Mouse (Mus musculus): ENCODE data around the gene Gm9732. TPM values are rescaled to one million over a fixed set of nuclear protein-coding genes. Genes with fewer than 3 reads are reported as not detected.

The Gm9732 gene
- not detected for polyA plus RNA-seq (2014; fragmentation: Illumina TruSeq; extraction: RNeasy Lipid Tissue Mini Kit (QIAGEN cat#74804); ENCODE audit: low read depth, low replicate concordance)

DNA sequence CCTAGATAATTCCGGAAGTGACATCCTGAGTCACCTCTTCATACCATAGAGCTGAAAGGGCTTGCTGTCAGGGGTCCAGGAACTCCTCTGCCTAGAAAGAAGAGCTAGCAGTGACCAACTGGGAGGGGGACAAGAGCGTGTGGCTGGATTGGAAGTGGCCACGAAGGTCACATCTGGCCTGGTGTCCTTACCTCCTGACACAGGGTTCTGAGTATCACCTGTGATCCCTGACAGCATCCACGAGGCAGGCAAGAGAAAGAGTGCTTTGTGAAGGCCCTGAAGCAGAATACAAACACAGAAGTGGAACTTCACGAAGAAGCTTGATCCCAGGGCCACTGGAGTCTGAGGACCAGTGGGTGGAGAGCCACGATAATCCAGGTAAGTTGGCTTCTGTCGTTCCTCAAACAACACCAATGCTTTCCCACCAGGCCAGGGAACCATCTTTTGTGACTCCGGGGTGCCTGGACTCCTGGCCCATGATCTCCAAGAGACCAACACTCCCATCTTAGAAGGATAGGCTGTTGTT, at the start of gene Gm9732:
Gm9732 (plus strand) TSS at position 51 of the 526 bp plus-strand sequence.

GRCm38 (mm10) chr14:43235204-43235603, 39.6 kb upstream of the Gm9732 start, which contains the start of gene Gm8122:
Gm8122 (minus strand) TSS chr14:43235304.

GRCm38 (mm10) chr14:43258349-43258748, 16.5 kb upstream of the Gm9732 start, which contains the start of gene Gm8126:
Gm8126 (plus strand) TSS chr14:43258649.

DNA sequence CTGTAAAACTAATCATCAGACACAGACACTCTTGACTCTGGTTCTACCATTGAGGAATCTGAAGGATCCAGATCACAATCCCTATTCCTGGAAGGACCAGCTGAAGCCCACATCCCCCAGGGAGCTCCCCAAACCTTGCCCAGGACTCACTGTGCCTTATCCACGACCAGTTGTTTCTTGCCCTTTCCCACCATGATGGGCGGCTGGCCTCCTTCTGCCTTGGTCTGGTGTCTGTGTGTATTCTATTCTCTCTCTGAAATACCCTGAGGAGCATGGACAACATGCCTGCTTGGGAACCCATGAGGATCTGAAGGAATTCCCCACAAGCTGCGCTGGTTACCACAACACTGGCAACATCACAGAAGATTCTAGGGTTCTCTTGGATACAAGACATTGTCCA, 18.7 kb downstream of the Gm9732 start, which contains the start of gene Gm8127:
Gm8127 (minus strand) TSS at position 330 of the 400 bp plus-strand sequence.

DNA sequence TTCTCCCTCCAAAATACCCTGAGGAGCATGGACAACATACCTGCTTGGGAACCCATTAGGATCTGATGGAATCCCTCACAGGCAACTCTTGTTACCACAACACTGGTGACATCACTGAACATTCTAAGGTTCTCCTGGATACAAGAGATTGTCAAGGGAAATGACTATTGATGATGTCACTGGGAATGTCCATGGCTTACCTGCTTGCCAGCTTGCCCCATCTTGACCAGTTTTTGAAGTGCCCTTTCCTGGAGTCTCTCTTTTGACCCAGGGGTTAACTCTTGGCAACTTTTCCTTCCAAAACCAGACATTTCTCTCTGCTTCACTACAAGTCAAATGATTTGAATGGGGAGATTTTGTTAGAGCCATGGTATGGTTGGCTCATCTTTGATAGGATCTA, 72.9 kb downstream of the Gm9732 start, which contains the start of gene 1700001F09Rik:
1700001F09Rik (minus strand) TSS at position 101 of the 400 bp plus-strand sequence.

Other genes starting within 250 kb of the Gm9732 start
- not detected for gene Gm8094, start 198.4 kb upstream of the Gm9732 start, polyA plus RNA-seq (2014; fragmentation: Illumina TruSeq; extraction: RNeasy Lipid Tissue Mini Kit (QIAGEN cat#74804); ENCODE audit: low read depth, low replicate concordance)
- not detected for gene Gm8104, start 174.4 kb upstream of the Gm9732 start, polyA plus RNA-seq (2014; fragmentation: Illumina TruSeq; extraction: RNeasy Lipid Tissue Mini Kit (QIAGEN cat#74804); ENCODE audit: low read depth, low replicate concordance)
- not detected for gene Gm7233, start 95.2 kb upstream of the Gm9732 start, polyA plus RNA-seq (2014; fragmentation: Illumina TruSeq; extraction: RNeasy Lipid Tissue Mini Kit (QIAGEN cat#74804); ENCODE audit: low read depth, low replicate concordance)
- gene Gm8122, start 39.7 kb upstream of the Gm9732 start, polyA plus RNA-seq (2014; fragmentation: Illumina TruSeq; extraction: RNeasy Lipid Tissue Mini Kit (QIAGEN cat#74804); ENCODE audit: low read depth, low replicate concordance): not detected
- not detected for gene Gm8126, start 16.4 kb upstream of the Gm9732 start, polyA plus RNA-seq (2014; fragmentation: Illumina TruSeq; extraction: RNeasy Lipid Tissue Mini Kit (QIAGEN cat#74804); ENCODE audit: low read depth, low replicate concordance)
- gene Gm8127, start 18.8 kb downstream of the Gm9732 start, polyA plus RNA-seq (2014; fragmentation: Illumina TruSeq; extraction: RNeasy Lipid Tissue Mini Kit (QIAGEN cat#74804); ENCODE audit: low read depth, low replicate concordance): not detected
- not detected for gene 1700001F09Rik, start 72.8 kb downstream of the Gm9732 start, polyA plus RNA-seq (2014; fragmentation: Illumina TruSeq; extraction: RNeasy Lipid Tissue Mini Kit (QIAGEN cat#74804); ENCODE audit: low read depth, low replicate concordance)
- gene Gm8138, start 141.3 kb downstream of the Gm9732 start, polyA plus RNA-seq (2014; fragmentation: Illumina TruSeq; extraction: RNeasy Lipid Tissue Mini Kit (QIAGEN cat#74804); ENCODE audit: low read depth, low replicate concordance): not detected